Mouse (Mus musculus): ENCODE data around the gene Zbtb7a.

Zbtb7a gene

DNA sequence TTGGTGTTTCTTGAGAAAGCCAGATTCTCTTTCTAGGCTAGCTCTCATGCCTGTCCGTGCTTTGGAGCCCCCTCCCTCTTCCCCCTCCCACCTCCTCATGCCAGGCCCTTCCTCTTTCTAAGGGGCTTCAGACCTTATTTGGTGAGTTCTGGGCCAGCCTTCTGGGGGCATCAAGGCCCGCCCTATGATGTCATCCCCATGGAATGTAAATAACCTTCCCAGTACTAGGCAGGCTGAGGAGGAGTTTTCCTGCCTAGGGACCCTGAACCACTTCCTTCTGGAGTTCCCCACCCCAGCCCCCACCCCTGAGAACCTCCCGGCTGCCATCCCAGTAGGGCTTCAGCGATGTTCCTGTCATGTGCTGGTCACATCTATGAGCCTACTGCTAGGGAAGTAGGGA, 49.7 kb downstream of the Zbtb7a start:
- intact Hi-C loops (cut with DNase I), result no loop called here

DNA sequence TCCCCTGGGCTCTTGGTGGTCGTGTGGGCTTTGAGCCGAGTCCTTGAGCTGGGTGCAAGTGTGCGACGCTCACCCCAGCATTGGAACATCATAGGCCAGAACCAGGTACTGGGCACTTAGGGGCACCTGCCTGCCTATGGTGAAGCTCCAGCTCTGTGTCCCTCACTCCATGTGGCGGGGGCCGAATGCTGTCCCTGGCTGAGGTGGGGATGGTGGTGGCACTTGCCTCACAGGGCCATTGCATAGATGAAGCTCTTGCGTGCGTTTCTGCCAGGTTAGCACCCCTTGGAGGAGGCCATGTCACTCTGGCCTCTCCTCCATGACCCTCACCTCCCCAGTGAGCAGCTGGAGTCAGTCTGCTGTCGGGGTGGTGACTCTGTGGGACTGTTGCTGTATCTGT, 52.1 kb downstream of the Zbtb7a start:
- intact Hi-C loops (cut with DNase I), result no loop called here

DNA sequence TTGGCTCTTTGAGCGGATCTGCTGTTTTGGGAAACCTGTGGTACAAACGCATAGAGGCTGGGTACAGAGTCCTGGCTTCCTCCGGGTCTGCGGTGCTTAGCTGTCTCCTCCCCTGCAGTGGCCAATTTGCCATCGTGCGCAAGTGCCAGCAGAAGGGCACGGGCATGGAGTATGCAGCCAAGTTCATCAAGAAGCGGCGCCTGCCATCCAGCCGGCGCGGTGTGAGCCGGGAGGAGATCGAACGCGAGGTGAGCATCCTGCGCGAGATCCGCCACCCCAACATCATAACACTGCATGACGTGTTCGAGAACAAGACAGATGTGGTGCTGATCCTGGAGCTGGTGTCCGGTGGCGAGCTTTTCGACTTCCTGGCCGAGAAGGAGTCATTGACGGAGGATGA, 54.8 kb downstream of the Zbtb7a start:
- intact Hi-C loops (cut with DNase I), result no loop called here

DNA sequence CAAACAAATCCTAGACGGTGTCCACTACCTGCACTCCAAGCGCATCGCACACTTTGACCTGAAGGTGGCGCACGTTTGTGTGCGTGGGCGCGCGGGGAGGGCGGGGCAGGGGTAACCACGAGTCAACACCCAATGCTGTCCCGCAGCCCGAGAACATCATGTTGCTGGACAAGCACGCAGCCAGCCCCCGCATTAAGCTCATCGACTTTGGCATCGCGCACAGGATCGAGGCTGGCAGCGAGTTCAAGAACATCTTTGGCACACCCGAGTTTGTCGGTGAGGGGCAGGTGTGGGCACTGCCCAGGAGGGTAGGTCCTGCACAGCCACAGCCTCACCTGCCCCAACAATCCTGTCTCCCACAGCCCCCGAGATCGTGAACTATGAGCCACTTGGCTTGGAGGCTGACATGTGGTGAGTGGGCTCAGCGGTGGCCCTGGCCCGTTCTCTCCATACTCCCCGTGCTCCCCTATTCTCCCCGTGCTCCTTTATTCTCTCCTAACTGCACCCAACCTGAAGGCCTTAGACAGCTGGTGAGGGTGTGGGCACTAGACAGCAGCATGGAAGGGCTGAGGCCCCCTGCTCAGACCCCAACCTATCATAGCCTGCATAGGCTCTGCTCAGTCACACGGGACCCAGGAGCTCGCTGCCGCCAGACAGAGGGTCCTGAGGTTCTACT, 55.4 kb downstream of the Zbtb7a start:
- intact Hi-C loops (cut with DNase I), result no loop called here

DNA sequence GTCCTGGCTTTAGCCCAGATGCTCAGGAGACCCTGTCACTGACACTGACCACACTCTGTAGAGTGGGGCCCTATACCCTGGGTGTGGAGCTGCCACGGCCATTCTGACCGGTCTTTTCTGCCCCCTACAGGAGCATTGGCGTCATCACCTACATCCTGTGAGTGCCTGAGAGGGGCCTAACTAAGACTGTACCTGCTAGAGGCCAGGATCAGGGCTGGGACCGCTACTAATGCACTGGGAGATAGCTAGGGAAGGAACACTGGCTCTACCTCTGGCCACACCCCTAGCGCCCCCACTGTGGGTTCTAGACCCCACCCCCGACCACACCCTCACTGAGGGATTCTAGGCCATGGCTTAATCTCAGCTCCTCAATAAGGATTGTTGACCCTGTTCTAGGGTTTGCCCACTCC, 55.9 kb downstream of the Zbtb7a start:
- intact Hi-C loops (cut with DNase I), result no loop called here

DNA sequence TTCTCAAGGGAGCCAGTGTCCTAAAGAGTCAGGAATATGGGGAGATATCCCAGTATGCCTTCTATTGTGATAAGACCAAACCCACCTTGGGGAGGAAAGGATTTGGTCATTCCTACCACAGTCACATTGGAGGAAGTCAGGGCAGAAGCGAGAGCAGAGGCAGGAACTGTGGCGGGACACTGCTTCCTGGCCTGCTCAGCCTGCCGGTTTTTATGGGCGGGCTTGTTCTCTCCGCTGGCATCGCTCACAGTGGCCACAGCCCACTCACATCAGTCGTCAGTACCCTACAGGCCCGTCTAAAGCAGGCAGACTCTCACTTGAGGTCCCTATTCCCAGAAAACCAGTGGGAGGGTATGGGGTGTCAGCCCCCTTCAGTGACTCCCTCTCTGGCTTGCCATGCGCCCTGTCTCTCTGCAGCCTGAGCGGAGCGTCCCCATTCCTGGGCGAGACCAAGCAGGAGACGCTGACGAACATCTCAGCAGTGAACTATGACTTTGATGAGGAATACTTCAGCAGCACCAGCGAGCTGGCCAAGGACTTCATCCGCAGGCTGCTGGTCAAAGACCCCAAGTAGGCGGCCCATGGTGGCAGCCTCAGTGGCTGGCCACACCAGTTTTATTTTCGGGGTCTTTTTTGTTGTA, 56.4 kb downstream of the Zbtb7a start:
- intact Hi-C loops (cut with DNase I), result no loop called here

DNA sequence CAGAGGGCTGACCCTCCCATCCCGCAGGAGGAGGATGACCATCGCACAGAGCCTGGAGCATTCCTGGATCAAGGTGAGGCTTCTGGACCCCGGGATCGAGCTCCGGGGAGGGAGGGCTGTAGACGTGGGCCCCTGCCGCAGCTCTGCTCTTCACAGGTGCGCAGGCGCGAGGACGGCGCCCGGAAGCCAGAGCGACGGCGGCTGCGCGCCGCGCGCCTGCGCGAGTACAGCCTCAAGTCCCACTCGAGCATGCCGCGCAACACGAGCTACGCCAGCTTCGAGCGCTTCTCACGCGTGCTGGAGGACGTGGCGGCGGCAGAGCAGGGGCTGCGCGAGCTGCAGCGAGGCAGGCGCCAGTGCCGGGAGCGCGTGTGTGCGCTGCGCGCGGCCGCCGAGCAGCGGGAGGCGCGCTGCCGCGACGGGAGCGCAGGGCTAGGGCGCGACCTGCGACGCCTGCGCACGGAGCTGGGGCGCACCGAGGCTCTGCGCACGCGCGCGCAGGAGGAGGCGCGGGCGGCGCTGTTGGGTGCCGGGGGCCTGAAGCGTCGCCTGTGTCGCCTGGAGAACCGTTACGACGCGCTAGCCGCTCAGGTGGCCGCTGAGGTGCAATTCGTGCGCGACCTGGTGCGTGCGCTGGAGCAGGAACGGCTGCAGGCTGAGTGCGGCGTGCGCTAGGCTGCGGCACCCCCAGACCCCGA, 57.4 kb downstream of the Zbtb7a start:
- intact Hi-C loops (cut with DNase I), result no loop called here

DNA sequence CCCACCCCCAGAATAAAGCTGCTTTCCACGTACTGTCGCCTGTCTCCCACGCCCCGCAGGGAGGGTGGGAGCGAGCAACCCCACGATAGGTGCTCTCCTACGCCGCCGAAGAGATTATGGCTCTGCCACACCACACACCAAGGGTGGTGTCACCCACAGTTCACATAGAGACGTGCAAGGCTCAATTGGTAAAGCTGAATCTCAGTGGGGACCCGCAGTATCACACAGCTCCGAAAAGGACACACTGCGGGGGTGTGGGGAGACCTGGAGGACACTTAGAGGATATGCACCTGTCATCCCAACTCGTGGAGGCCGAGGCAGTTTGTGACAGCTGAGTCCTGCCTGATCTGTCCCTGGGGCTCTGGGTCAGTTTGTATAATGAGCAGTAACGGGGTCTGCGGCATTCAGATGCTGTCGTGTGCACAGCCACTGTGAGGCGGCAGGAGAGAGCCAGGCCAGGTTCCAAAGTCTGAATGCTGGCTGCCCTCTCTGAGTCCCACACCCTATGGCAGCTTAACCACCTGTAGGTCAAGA, 58.0 kb downstream of the Zbtb7a start:
- intact Hi-C loops (cut with DNase I), result no loop called here

DNA sequence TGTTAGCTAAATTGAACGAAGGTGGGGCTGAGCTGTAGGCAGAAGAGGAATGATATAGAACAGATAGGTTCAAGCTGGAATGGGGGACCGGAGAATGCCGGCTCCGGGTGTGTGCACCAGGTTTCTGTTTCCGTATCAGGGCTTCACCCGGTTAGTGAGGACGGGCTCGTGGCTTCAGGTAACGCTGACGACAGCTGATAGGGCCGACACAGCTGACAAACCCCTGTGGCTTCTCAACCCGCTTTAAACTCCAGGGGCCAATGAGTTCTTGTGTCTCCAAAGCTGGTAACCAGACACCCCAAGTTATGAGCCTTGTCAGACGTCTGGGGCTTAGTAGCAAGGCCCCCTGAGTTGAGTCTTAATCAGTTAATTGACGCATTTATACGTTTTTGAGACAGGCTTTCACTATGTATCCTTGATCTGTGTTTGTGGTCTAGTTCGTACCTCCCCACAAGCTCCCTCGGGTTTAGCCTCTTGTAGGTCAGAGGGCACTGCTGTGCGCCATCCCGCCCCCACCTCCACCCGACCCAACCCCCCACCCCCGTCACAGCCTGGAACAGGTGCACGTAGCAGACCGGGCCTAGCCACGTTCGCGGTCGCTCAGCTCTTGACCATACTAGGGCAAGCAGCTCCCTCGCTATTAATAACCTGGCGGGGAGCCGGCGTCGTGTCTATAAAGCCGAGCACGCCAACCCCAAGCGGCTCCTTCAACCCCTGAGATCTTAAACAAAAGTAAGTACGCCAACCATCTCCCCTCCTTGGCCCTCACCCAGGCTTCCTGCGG, 59.2 kb downstream of the Zbtb7a start:
- intact Hi-C loops (cut with DNase I), result loop anchor here (2.0 kb wide), 1 partner anchor 25 kb away; no protein-coding TSS in a partner anchor

DNA sequence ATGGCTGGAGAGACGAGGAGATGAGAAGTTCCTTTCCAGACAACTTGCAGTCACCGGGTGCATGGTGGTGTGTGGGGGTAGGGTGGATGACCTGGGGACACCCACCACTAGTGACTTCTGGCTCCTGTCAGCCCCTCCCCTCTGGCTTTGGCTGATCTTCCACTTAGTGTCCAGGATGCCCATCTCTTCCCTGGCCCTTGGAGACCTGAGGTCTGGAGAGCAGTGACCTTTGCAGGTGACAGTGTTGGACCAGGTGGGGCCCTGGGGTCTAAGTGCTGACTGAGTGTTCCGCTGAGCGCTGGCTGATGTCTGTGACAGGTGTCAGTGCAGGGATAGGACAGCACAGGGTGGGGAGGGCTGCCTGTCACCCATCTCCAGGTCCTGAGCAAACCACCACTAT, 60.3 kb downstream of the Zbtb7a start:
- intact Hi-C loops (cut with DNase I), result loop anchor here (2.0 to 5.0 kb wide), 2 partner anchors 24 to 37 kb away; partner anchors contain the start of genes Atcay and Zfr2

DNA sequence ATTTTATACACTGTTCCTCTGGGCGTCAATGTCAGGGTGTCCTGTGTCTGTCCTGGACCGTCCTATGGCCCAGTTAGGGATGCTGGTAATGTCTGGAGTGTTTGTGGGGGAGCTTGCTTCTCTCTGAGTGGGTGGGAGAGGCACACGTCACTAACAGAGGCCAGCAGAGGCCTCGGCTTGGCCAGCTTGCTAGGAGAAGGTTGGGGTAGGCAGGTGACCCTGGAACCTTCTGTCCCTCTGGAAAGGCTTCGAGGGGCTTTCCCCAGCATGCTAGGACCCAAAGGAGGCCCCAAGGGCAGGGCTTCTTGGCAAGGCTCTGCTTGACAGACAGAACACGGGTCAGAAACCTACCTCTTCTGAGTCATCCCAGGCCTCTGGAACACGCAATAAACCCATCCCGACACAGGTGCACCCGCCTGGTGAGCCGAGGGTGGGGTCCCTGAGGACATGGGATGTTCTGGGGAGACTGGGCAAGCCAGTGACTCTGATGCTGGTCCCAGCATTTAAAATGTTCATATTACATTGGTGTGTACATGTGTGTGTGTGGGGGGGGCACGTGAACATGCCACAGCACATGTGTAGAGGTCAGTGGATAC, 61.5 kb downstream of the Zbtb7a start:
- intact Hi-C loops (cut with DNase I), result loop anchor here (5.0 kb wide), 1 partner anchor 36 kb away; the partner anchor contains the start of genes Atcay and Zfr2

DNA sequence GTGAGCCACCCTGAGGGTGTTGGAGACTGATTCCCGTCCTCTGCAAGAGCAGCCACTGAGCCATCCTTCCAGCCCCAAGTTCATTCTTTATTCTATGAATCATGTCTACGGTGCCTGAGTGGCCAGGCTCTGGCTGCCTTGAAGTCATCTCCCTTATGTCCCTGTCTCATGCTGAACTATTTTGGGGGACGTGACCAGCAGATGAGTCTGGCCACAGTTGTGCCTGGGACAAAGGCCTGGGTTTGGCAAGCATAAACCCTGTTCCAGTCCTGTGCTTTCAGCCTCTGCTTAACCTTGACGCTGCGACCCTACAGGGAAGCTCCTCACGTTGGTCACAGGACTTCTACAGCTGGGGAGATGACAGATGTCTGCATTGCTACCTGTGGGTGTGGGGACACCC, 62.3 kb downstream of the Zbtb7a start:
- intact Hi-C loops (cut with DNase I), result loop anchor here (5.0 kb wide), 1 partner anchor 35 kb away; the partner anchor contains the start of genes Atcay and Zfr2

DNA sequence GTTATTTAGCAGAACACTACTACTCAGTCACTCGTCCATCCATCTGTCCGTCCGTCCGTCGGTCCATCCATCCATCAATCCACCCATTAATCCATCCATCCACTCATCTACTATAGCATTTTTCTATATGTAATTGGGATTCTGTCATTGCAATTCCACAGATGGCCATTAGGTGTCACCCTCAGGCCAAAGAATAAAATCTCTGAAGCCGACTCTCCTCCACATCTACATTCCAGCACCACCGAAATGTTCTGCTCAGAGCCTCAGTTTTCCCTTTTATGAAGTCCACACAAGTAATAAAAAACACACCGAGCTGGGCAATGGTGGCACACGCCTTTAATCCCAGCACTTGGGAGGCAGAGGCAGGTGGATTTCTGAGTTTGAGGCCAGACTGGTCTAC, 63.2 kb downstream of the Zbtb7a start:
- intact Hi-C loops (cut with DNase I), result loop anchor here (5.0 kb wide), 1 partner anchor 34 kb away; the partner anchor contains the start of genes Atcay and Zfr2

DNA sequence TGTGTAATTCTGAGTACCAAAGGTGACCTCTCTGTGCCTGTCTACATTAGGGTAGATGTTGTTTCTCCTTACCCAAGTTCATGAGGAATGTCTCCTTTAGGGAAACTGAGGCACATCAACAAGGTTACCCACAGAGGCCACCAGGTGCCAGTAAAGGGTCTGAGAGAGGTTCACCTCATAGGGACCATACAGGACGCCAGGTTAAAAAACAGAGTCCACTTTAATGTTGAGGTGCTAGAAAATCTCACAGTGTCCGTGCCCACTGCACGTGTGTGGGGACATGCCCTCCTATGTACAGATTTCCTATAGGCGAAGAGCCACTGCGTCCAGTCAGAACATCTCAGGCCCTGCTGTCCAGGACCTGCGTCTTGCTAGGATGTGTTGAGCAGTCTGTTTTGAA, 64.0 kb downstream of the Zbtb7a start:
- intact Hi-C loops (cut with DNase I), result loop anchor here (5.0 kb wide), 1 partner anchor 33 kb away; the partner anchor contains the start of genes Atcay and Zfr2

DNA sequence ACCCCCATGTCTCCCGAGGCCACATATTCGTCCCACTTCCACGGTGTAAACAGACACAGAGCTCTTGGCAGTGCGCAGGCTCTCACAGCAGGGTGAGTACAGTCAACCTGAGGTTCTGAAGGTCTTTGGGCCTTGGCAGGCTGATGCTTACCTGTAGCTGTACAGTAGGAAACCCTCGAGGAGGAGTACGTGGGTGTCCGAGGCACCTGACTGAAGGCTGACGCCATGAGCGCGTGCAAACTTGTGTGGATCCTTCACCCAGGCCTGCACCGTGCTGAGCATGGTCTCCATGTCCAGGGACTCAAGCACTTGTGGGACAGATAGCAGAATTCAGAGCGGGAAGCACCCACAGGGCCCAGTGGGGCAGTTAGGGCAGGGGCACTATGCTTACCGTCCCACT, 65.1 kb downstream of the Zbtb7a start:
- intact Hi-C loops (cut with DNase I), result no loop called here

DNA sequence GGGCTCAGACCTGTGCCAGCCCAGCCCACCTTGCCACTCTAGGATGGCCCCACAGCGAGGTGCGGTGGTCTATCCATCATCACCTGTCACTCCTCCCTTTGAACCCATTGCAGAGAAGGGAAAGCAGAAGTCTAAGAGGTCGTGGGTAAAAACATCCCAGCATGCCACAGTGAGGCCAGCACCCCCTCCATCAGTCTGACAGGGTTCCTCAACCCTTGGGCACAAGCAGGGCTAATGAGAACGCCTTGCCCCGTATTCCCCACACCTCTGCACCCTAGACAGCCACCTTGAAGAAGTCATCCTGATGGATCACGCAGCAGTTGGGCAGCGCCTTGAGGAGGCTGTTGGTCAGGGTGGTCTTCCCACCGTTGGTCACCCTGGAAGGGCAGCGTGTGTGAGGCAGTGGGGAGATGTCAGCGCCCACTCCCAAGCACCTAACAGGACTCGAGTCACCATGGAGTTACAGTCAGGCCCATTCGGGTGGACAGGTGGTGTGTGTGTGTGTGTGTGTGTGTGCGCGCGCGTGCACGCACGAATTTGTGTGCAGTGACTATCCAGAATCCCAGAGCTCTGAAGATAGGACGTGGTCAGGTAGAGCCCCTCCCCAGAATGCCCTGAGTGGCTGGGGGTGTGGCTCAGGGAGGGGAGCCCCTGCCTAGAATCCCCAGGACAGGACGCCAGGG, 65.7 kb downstream of the Zbtb7a start:
- intact Hi-C loops (cut with DNase I), result no loop called here

DNA sequence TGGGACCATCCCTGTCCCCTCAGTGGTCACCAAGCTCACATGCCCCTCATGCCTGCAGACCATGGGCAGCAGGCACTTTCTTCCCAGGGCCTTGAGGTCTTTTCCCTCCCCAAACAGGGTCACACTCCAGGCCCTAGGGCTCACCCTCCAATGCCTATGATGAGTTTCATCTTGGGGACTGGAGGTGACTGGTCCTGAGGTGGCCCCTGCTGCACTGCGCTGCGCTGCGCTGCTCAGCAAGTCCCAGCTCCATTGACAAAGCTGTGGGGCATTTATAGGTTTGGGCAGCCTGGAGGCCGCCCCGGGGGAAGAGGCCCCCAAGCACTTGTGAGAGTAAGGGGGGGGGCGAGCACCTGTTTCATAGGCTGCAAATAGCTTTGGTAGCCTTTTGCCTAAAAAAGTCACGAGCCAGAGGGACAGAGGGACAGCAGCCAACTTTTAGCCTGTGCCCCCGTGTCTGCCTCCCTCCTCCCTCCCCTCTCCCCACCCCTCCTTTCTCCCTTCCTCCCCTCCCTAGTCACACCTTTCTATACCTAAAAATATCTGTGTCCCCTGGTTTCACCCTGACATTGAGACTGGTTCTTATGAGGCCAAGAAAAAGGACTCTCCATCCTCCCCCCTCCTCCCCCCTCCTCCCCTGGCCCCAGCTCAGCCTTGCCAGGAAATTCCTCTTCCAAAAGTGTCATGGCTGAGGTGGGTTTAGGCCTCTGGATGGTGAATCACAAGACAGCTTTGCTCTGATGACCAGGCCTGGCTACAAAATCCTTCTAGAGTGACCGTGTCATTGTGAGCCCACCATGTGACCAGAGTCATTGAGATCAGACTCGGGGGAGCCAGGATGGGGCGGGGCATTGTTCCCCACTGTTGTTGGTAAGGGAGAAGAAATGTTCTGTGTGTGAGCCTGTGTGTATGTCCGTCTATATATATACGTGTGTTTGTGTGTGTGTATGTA, 67.1 kb downstream of the Zbtb7a start, which contains the start of gene Nmrk2:
Gene Nmrk2, minus strand, starts transcription at position 245 of the 952 bp plus-strand sequence.
- intact Hi-C loops (cut with DNase I), result no loop called here
